Mouse (Mus musculus): ENCODE results near the gene Gga3. TPM values are rescaled to one million over a fixed set of nuclear protein-coding genes. Genes with fewer than 3 reads are reported as not detected.
A peak's percentile ranks its signal among the peaks of the same experiment; 100 is the strongest.

Gene Gga3
- polyA plus RNA-seq, 1 experiment from 2014 or later, result 20.9 TPM

- Histone ChIP-seq H3K27me3 (no peaks in the 10 kb centered on the region), H3K27ac (no peak overlapping the region), H3K36me3 (no peaks in the 10 kb centered on the region), H3K4me3 (no peak overlapping the region), H3K4me1 (peaks cover 9% of the 10 kb centered on the region), H3K9me3 (no peaks in the 10 kb centered on the region), H3K4me2 (replicated peaks) (no peak overlapping the region), H3K9ac (no peak overlapping the region)
- ATAC-seq (ENCODE audit: low FRiP score, low read depth), result no peak
- WGBS, result 88% methylated on average over 13 of the region's 13 CpGs
These were observed 26.1 kb upstream of the Gga3 start for GRCm38 (mm10) chr11:115629734-115630531.

DNA sequence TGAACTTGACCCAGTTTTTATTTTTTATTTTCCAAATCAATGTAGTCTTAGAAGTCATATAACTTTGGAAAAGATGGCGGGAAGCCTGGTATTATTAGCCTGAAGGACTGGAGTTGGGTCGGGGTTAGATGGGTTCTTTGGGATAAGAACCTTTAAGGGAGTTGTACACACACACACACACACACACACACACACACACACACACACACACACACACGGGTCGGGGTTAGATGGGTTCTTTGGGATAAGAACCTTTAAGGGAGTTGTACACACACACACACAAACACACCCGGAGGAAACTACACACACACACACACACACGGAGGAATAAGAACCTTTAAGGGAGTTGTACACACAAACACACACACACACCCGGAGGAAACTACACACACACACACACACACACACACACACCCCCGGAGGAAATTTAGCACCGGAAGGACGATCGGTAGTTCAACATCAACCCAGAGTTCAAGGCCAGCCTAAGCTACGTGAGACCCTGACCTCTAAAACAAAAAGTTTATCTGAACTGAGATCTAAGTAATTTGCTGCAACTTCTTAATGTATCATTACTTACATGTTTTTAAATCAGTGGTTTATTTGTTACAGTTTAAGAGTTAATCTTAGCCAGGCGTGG is 24.7 kb upstream of the Gga3 start:
- no peak for ATAC-seq (ENCODE audit: low FRiP score, low read depth)
- Histone ChIP-seq H3K27ac (peak overlapping the region; percentile 39; the same call in 1 of the 2 replicates), H3K36me3 (peaks cover 5% of the 10 kb centered on the region; the same call in 1 of the 2 replicates), H3K9me3 (no peaks in the 10 kb centered on the region), H3K27me3 (no peaks in the 10 kb centered on the region), H3K4me2 (replicated peaks) (peak overlapping the region; percentile 82), H3K4me3 (peak overlapping the region; percentile 76), H3K4me1 (peaks cover 9% of the 10 kb centered on the region), H3K9ac (peak overlapping the region; percentile 43; the same call in 1 of the 2 replicates)
- WGBS, result 56% methylated on average over 13 of the region's 13 CpGs

DNA sequence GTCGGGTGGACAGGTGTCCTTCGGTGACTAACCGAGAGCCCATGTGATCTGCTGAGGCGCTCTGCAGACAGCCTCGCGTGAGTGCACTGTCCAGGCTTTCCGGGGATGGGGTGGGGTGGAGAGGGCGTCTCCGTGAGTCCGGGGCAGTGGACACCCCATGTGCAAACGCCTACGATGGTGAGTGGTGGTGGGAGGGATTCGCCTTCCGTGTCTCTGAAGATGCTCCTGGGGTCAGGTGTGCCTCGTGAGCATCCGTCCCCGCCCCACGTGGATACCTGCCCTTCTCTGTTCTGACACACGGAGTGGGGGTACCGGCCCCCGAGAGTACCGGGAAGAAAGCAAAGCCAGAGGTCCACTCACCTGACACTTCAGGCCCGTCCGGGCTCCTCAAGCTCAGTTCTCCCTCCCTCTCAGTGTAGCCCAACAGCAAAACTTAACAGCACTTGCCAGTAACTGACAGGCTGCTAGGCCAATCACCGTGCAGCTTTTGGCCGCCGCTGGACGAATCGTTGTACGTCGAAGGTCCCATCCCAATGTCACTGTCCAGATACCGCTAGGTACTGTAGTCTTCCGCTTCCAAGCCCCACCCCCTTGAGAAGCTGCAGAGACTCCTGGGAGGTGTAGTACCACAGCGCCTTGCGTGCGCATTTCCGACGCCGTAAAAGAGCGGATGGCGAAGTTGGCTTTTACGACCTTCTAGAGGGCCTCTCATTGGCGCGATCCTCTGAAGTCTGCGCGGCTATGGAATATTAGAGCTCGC is 24.0 kb upstream of the Gga3 start, which contains the start of gene Slc25a19:
TSS of gene Slc25a19 (minus strand) at position 591 of the 760 bp plus-strand sequence.
- H3K36me3 ChIP-seq, result peaks cover 11% of the 10 kb centered on the region
- H3K4me1 ChIP-seq, result peaks cover 9% of the 10 kb centered on the region
- under 1% methylated on average over 47 of the region's 47 CpGs for WGBS
- H3K4me3 ChIP-seq, result peak within 1 kb of the TSS; percentile 76
- ATAC-seq (ENCODE audit: low FRiP score, low read depth), result peak; percentile 99
- H3K9me3 ChIP-seq, result no peaks in the 10 kb centered on the region
- H3K27ac ChIP-seq, result peak within 1 kb of the TSS; percentile 39; the same call in 1 of the 2 replicates
- H3K27me3 ChIP-seq, result no peaks in the 10 kb centered on the region
- H3K4me2 ChIP-seq (replicated peaks), result peak within 1 kb of the TSS; percentile 82
- peak within 1 kb of the TSS; percentile 78 for H3K9ac ChIP-seq

DNA sequence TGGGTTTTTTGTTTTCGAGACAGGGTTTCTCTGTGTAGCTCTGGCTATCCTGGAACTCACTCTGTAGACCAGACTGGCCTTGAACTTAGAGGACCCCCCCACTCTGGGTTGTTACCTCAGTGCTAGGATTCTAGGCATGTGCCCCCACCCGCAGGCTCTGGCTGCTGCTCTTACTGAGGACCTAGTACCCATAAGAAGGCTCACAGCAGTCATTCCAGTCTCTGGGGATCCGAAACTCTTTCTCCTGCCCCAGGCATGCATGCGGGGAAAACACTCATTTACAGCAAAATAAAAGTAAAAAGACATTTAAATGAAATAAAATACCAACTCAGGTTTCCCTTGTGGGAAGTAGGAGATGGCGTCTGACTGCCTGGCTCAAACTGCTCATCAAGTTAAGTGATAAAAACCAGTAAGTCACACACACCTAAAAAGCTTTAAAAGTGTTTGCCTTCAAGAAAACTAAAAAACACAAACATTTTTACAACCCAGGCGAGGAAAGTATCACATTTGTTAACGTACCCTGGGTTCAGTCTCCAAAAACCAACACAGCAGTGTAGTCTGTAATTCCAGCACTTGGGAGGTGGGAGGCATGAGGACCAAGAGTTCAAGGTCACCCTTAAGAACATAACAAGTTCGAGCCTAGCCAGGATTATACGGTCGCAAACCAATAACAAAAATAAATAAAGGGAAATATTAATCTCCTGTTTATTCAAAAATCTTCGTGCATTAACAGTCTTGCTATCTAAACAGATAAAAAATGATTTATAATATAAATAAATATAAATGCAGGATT is 23.2 kb upstream of the Gga3 start:
- Histone ChIP-seq H3K4me3 (peak overlapping the region; percentile 76), H3K9ac (peak overlapping the region; percentile 78), H3K9me3 (no peaks in the 10 kb centered on the region), H3K27ac (no peak overlapping the region), H3K36me3 (peaks cover 20% of the 10 kb centered on the region), H3K4me1 (peaks cover 9% of the 10 kb centered on the region), H3K27me3 (no peaks in the 10 kb centered on the region), H3K4me2 (replicated peaks) (peak overlapping the region; percentile 82)
- WGBS, result 46% methylated on average over 11 of the region's 11 CpGs
- ATAC-seq (ENCODE audit: low FRiP score, low read depth), result no peak

- Histone ChIP-seq H3K4me3 (no peak overlapping the region), H3K27ac (no peak overlapping the region), H3K9me3 (no peaks in the 10 kb centered on the region), H3K4me2 (replicated peaks) (no peak overlapping the region), H3K27me3 (no peaks in the 10 kb centered on the region), H3K36me3 (peaks cover 29% of the 10 kb centered on the region), H3K4me1 (peaks cover 9% of the 10 kb centered on the region), H3K9ac (no peak overlapping the region)
- 85% methylated on average over 9 of the region's 9 CpGs for WGBS
- no peak for ATAC-seq (ENCODE audit: low FRiP score, low read depth)
These were observed 22.0 kb upstream of the Gga3 start for GRCm38 (mm10) chr11:115625877-115626276.

GRCm38 (mm10) chr11:115623487-115624070 is 19.7 kb upstream of the Gga3 start:
- Histone ChIP-seq H3K27ac (no peak overlapping the region), H3K9ac (no peak overlapping the region), H3K4me3 (no peak overlapping the region), H3K27me3 (no peaks in the 10 kb centered on the region), H3K9me3 (no peaks in the 10 kb centered on the region), H3K4me2 (replicated peaks) (no peak overlapping the region), H3K4me1 (peaks cover 9% of the 10 kb centered on the region), H3K36me3 (peaks cover 50% of the 10 kb centered on the region)
- WGBS, result 73% methylated on average over 9 of the region's 9 CpGs
- ATAC-seq (ENCODE audit: low FRiP score, low read depth), result no peak

GRCm38 (mm10) chr11:115619949-115620348 is 16.1 kb upstream of the Gga3 start:
- Histone ChIP-seq H3K4me2 (replicated peaks) (no peak overlapping the region), H3K9me3 (no peaks in the 10 kb centered on the region), H3K9ac (no peak overlapping the region), H3K27me3 (no peaks in the 10 kb centered on the region), H3K4me3 (no peak overlapping the region), H3K36me3 (peaks cover 70% of the 10 kb centered on the region), H3K27ac (no peak overlapping the region), H3K4me1 (no peaks in the 10 kb centered on the region)
- WGBS, result 96% methylated on average over 7 of the region's 7 CpGs
- ATAC-seq (ENCODE audit: low FRiP score, low read depth), result no peak

DNA sequence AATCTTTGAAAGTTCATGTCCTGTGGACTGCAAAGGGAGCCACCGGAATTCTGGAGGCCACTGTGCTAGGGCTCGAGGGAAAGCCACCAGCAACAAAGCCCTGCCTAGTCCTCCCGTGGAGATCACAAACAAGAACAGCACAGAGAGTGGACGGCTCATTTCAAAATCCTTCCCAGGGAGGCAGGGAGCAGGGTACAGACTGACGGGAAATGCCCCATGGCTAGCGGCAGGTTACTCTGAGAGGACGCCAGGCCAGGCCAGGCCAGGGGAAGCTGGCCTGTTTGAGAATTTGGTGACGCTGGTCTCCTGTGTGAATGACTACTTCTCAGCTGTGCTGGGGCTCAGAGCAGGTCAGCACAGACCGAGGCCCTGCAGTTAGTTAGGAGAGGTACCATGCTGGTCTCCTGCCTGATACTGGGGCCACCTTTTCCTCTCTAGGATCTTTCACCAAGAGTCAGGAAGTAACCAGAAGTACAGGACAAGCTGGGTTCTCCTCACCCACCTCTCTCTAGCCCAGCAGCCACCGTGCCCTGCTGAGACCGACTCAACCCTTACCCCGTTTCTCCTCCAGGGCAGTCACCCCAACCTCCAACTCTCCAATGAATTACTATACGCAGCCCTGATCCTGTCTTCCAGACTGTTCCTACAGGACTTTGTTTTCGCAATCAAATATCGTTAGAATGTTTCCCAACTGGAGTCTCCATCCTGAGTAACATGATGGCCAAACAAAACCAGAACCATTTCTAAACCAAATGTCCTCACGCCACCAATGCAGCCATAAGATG is 15.1 kb upstream of the Gga3 start:
- H3K9ac ChIP-seq, result no peak overlapping the region
- H3K27ac ChIP-seq, result no peak overlapping the region
- no peak overlapping the region for H3K4me2 ChIP-seq (replicated peaks)
- WGBS, result 90% methylated on average over 16 of the region's 16 CpGs
- H3K9me3 ChIP-seq, result no peaks in the 10 kb centered on the region
- peaks cover 1% of the 10 kb centered on the region for H3K4me1 ChIP-seq
- peaks cover 75% of the 10 kb centered on the region for H3K36me3 ChIP-seq
- no peak for ATAC-seq (ENCODE audit: low FRiP score, low read depth)
- no peaks in the 10 kb centered on the region for H3K27me3 ChIP-seq
- H3K4me3 ChIP-seq, result no peak overlapping the region

DNA sequence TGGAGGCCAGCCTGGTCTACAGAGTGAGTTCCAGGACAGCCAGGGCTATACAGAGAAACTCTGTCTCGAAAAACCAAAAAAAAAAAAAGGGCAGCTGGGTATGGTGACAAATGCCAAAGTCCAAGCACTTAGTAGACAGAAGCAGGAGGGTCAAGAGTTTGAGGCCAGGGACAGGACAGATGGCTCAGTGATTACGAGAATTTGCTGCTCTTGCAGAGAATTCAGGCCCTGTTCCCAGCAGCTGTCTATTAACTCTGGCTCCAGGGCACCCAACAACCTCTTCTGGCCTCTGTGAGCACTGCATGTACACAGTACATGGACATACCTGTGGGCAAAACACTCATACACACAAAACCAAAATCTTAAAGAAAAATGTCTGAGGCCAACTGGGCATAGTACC is 14.2 kb upstream of the Gga3 start:
- WGBS, result 68% methylated on average over 2 of the region's 2 CpGs
- Histone ChIP-seq H3K9ac (no peak overlapping the region), H3K4me1 (peaks cover 10% of the 10 kb centered on the region), H3K27me3 (no peaks in the 10 kb centered on the region), H3K36me3 (peaks cover 66% of the 10 kb centered on the region), H3K9me3 (no peaks in the 10 kb centered on the region), H3K27ac (no peak overlapping the region), H3K4me3 (no peak overlapping the region), H3K4me2 (replicated peaks) (no peak overlapping the region)
- ATAC-seq (ENCODE audit: low FRiP score, low read depth), result no peak

GRCm38 (mm10) chr11:115616893-115617292 is 13.0 kb upstream of the Gga3 start:
- Histone ChIP-seq H3K4me3 (no peak overlapping the region), H3K4me2 (replicated peaks) (no peak overlapping the region), H3K27ac (no peak overlapping the region), H3K9me3 (no peaks in the 10 kb centered on the region), H3K9ac (no peak overlapping the region), H3K36me3 (peaks cover 55% of the 10 kb centered on the region), H3K4me1 (peaks cover 13% of the 10 kb centered on the region), H3K27me3 (no peaks in the 10 kb centered on the region)
- WGBS, result 82% methylated on average over 6 of the region's 6 CpGs
- no peak for ATAC-seq (ENCODE audit: low FRiP score, low read depth)

- Histone ChIP-seq H3K4me2 (replicated peaks) (no peak overlapping the region), H3K9me3 (no peaks in the 10 kb centered on the region), H3K4me1 (peaks cover 18% of the 10 kb centered on the region), H3K27me3 (no peaks in the 10 kb centered on the region), H3K9ac (no peak overlapping the region), H3K4me3 (no peak overlapping the region), H3K36me3 (peaks cover 52% of the 10 kb centered on the region), H3K27ac (no peak overlapping the region)
- ATAC-seq (ENCODE audit: low FRiP score, low read depth), result no peak
- 85% methylated on average over 7 of the region's 7 CpGs for WGBS
These were observed 12.5 kb upstream of the Gga3 start for GRCm38 (mm10) chr11:115616371-115616770.

Data from limb, embryonic 13.5 days (tissue).